Comparison of ENCODE assay signal across 8 mouse cellular contexts in the genomic region with DNA sequence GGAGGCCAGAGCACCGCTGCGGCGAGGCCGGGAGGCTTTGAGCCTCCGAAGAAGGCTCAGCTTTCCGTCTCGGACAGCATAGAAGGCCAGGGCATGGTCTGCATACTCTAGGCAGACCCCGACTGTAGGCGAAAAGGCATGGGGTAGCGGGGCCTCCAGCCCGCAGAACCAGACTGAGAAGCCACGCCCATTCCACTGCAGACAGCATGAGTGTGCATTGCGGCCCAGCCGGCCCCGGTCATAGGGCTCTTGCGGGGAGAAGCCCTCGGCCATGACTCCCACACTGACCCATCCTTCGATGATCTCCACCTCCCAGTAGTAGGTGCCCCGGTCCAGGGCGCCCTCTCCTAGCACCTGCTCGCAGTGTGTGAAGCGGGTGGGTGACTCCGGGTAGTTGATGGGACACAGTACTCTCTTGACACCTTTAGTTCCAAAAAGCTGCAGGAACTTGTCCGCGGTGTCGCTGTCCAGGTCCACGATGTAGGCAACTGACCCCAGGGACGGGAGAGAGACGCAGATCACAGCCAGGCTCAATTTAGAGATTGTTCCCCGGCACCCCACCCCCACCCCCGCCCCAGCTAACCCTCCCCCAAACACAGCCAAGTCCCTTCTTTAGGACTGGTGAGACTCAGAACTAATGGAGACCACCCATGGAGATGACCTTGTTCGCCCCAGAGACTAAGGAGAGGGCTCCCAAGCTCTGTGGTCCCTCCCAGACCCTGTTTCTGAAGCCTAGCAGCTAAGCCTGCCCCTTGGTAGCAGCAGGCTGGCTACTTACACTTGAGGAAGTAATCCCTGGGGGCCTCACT. TPM values are rescaled to one million over a fixed set of nuclear protein-coding genes. Genes with fewer than 3 reads are reported as not detected.
DNase-seq lines count a peak whose midpoint lies in the region; ATAC-seq and TF ChIP-seq lines count a peak whose summit lies in the region.

No protein-coding gene starts in this region.

- no peak for DNase-seq in kidney, adult 11 months
- no peak for DNase-seq in heart, postnatal 0 days (ENCODE audit: low spot score)
- no peak for DNase-seq in frontal cortex, postnatal 25 days (ENCODE audit: low spot score in 2 of 2)
- no peak for DNase-seq in layer of hippocampus, postnatal 25 days (ENCODE audit: extremely low spot score in 1 of 2, low spot score in 1 of 2)

- H3K36me3 ChIP-seq in kidney, embryonic 14.5 days (ENCODE audit: control insufficient read depth, insufficient read depth, low read length), result no peaks in the 10 kb centered on the region
- H3K36me3 ChIP-seq in heart, postnatal 0 days (replicated peaks; ENCODE audit: control insufficient read depth, insufficient read depth, low read length), result peaks cover 14% of the 10 kb centered on the region; the same call in 1 of the 2 replicates
- no peaks in the 10 kb centered on the region for H3K36me3 ChIP-seq in liver, embryonic 12.5 days
- H3K36me3 ChIP-seq in testis, adult 2 months (ENCODE audit: control insufficient read depth, insufficient read depth, low read length), result no peaks in the 10 kb centered on the region

- peak overlapping the region; percentile 12; the same call in 1 of the 2 replicates for H3K4me3 ChIP-seq in kidney, embryonic 14.5 days (ENCODE audit: low read length)
- H3K4me3 ChIP-seq in heart, postnatal 0 days (ENCODE audit: low read depth, low read length), result 0 out of 2 replicates have a peak overlapping the region, but pooled peaks have one; percentile 89
- peak overlapping the region; percentile 16; the same call in 1 of the 2 replicates for H3K4me3 ChIP-seq in liver, embryonic 12.5 days
- H3K4me3 ChIP-seq in testis, adult 2 months (ENCODE audit: control insufficient read depth, low read depth, low read length), result no peak overlapping the region

- no peaks in the 10 kb centered on the region for H3K9me3 ChIP-seq in kidney, embryonic 14.5 days (ENCODE audit: control insufficient read depth, low read length)
- H3K9me3 ChIP-seq in heart, postnatal 0 days (replicated peaks; ENCODE audit: control insufficient read depth, low read length), result no peaks in the 10 kb centered on the region
- H3K9me3 ChIP-seq in liver, embryonic 12.5 days (replicated peaks), result no peaks in the 10 kb centered on the region

- peaks cover 66% of the 10 kb centered on the region for H3K4me1 ChIP-seq in kidney, embryonic 14.5 days (ENCODE audit: control insufficient read depth, insufficient read depth, low read length)
- H3K4me1 ChIP-seq in heart, postnatal 0 days (ENCODE audit: control insufficient read depth, insufficient read depth), result peaks cover 49% of the 10 kb centered on the region
- peaks cover 90% of the 10 kb centered on the region for H3K4me1 ChIP-seq in liver, embryonic 12.5 days
- peaks cover 38% of the 10 kb centered on the region for H3K4me1 ChIP-seq in testis, adult 2 months (ENCODE audit: control insufficient read depth, insufficient read depth, low read length)

- no peak for TF ChIP-seq CTCF in heart, postnatal 0 days (IDR thresholded peaks at IDR 0.05; ENCODE audit: low read depth)
- TF ChIP-seq CTCF in testis, adult 2 months (IDR thresholded peaks at IDR 0.05; ENCODE audit: control insufficient read depth, insufficient read depth, insufficient replicate concordance, low read depth, low read length), result no peak

- peak overlapping the region; percentile 31; the same call in 1 of the 2 replicates for H3K9ac ChIP-seq in kidney, embryonic 14.5 days (ENCODE audit: low read depth, low read length)
- no peak overlapping the region for H3K9ac ChIP-seq in heart, postnatal 0 days (replicated peaks; ENCODE audit: low read depth, low read length)
- H3K9ac ChIP-seq in liver, embryonic 12.5 days, result peak overlapping the region; percentile 23; the same call in 1 of the 2 replicates

- ATAC-seq in kidney, embryonic 14.5 days (ENCODE audit: low FRiP score, low TSS enrichment), result peak; percentile 20
- no peak for ATAC-seq in heart, postnatal 0 days (ENCODE audit: insufficient read depth, low read depth)
- ATAC-seq in liver, embryonic 12.5 days, result no peak
- no peak for ATAC-seq in frontal cortex, adult (ENCODE audit: low TSS enrichment)

- WGBS in kidney, embryonic 14.5 days, result 20% methylated on average over 32 of the region's 32 CpGs
- WGBS in heart, postnatal 0 days, result 50% methylated on average over 32 of the region's 32 CpGs
- WGBS in liver, embryonic 12.5 days (ENCODE audit: insufficient replicate concordance), result 27% methylated on average over 32 of the region's 32 CpGs

- no peak for TF ChIP-seq POLR2A in testis, adult 2 months (IDR thresholded peaks at IDR 0.05; ENCODE audit: control insufficient read depth, low read depth, low read length)

- peaks cover 40% of the 10 kb centered on the region for H3K27me3 ChIP-seq in kidney, embryonic 14.5 days (ENCODE audit: control insufficient read depth, insufficient read depth, low read length)
- no peaks in the 10 kb centered on the region for H3K27me3 ChIP-seq in heart, postnatal 0 days (ENCODE audit: control insufficient read depth, insufficient read depth, low read length)
- peaks cover 58% of the 10 kb centered on the region for H3K27me3 ChIP-seq in liver, embryonic 12.5 days (replicated peaks)
- H3K27me3 ChIP-seq in testis, adult 2 months (ENCODE audit: control insufficient read depth, insufficient read depth, low read length), result no peaks in the 10 kb centered on the region

- TF ChIP-seq EP300 in heart, postnatal 0 days (IDR thresholded peaks at IDR 0.05; ENCODE audit: low read depth), result no peak

- H3K4me2 ChIP-seq in kidney, embryonic 14.5 days (replicated peaks; ENCODE audit: low read depth, low read length), result peak overlapping the region; percentile 34
- peak overlapping the region; percentile 66 for H3K4me2 ChIP-seq in heart, postnatal 0 days (ENCODE audit: low read depth, low read length)
- peak overlapping the region; percentile 57 for H3K4me2 ChIP-seq in liver, embryonic 12.5 days

- no peak overlapping the region for H3K27ac ChIP-seq in kidney, embryonic 14.5 days (ENCODE audit: low read depth, low read length)
- H3K27ac ChIP-seq in heart, postnatal 0 days (ENCODE audit: low read depth), result no peak overlapping the region
- no peak overlapping the region for H3K27ac ChIP-seq in liver, embryonic 12.5 days
- peak overlapping the region; percentile 21; the same call in 1 of the 2 replicates for H3K27ac ChIP-seq in testis, adult 2 months (ENCODE audit: control insufficient read depth, insufficient read depth, low read depth, low read length)

RNA-seq across cellular contexts. Expression of a gene that starts 19.6 kb away (rescaled TPM):
- 55.2 and 80.2 TPM in 2 replicates for polyA plus RNA-seq in kidney, embryonic 14.5 days (2014; fragmentation: Nextera tagmentation; extraction: Ambion mirVana)
- total RNA-seq in heart, postnatal 0 days (2014; rRNA removed; ENCODE audit: low replicate concordance), result 113 and 120 TPM in 2 replicates
- polyA plus RNA-seq in heart, postnatal 0 days (2015; fragmentation: Nextera tagmentation; extraction: Ambion mirVana), result 106 and 117 TPM in 2 replicates
- 76.4 and 77.8 TPM in 2 replicates for polyA plus RNA-seq in liver, embryonic 12.5 days (2016; fragmentation: Nextera tagmentation; extraction: Ambion mirVana)
- polyA plus RNA-seq in testis, adult 2 months (2012; rRNA removed), result 253 and 269 TPM in 2 replicates
- total RNA-seq in layer of hippocampus, postnatal 25 days (2021), result 100 to 1,000 TPM; 390 to 418 TPM

RNA-seq across cellular contexts. Expression of a gene that starts 20.7 kb away (rescaled TPM):
- 12.2 and 12.8 TPM in 2 replicates for polyA plus RNA-seq in kidney, embryonic 14.5 days (2014; fragmentation: Nextera tagmentation; extraction: Ambion mirVana)
- total RNA-seq in heart, postnatal 0 days (2014; rRNA removed; ENCODE audit: low replicate concordance), result 89.0 and 104 TPM in 2 replicates
- 42.8 and 43.9 TPM in 2 replicates for polyA plus RNA-seq in heart, postnatal 0 days (2015; fragmentation: Nextera tagmentation; extraction: Ambion mirVana)
- polyA plus RNA-seq in liver, embryonic 12.5 days (2016; fragmentation: Nextera tagmentation; extraction: Ambion mirVana), result 6.2 TPM in 2 replicates
- polyA plus RNA-seq in testis, adult 2 months (2012; rRNA removed), result 6.6 and 8.3 TPM in 2 replicates
- 1 to 10 TPM; 5.6 to 5.9 TPM for total RNA-seq in layer of hippocampus, postnatal 25 days (2021)

RNA-seq across cellular contexts. Expression of a gene that starts 24.6 kb away (rescaled TPM):
- polyA plus RNA-seq in kidney, embryonic 14.5 days (2014; fragmentation: Nextera tagmentation; extraction: Ambion mirVana), result 3.2 and 4.1 TPM in 2 replicates
- 5.9 and 15.0 TPM in 2 replicates for total RNA-seq in heart, postnatal 0 days (2014; rRNA removed; ENCODE audit: low replicate concordance)
- 2.7 TPM in 2 replicates for polyA plus RNA-seq in heart, postnatal 0 days (2015; fragmentation: Nextera tagmentation; extraction: Ambion mirVana)
- 1.7 and 2.0 TPM in 2 replicates for polyA plus RNA-seq in liver, embryonic 12.5 days (2016; fragmentation: Nextera tagmentation; extraction: Ambion mirVana)
- 0.57 and 0.63 TPM in 2 replicates for polyA plus RNA-seq in testis, adult 2 months (2012; rRNA removed)
- total RNA-seq in layer of hippocampus, postnatal 25 days (2021), result 1 to 10 TPM; 6.2 to 7.1 TPM

RNA-seq across cellular contexts. Expression of a gene that starts 28.6 kb away (rescaled TPM):
- polyA plus RNA-seq in kidney, embryonic 14.5 days (2014; fragmentation: Nextera tagmentation; extraction: Ambion mirVana), result 1.3 and 1.5 TPM in 2 replicates
- 0.27 and 2.7 TPM in 2 replicates for total RNA-seq in heart, postnatal 0 days (2014; rRNA removed; ENCODE audit: low replicate concordance)
- polyA plus RNA-seq in heart, postnatal 0 days (2015; fragmentation: Nextera tagmentation; extraction: Ambion mirVana), result 0.42 and 0.47 TPM in 2 replicates
- 48.9 and 50.1 TPM in 2 replicates for polyA plus RNA-seq in liver, embryonic 12.5 days (2016; fragmentation: Nextera tagmentation; extraction: Ambion mirVana)
- 3.4 and 3.8 TPM in 2 replicates for polyA plus RNA-seq in testis, adult 2 months (2012; rRNA removed)
- total RNA-seq in layer of hippocampus, postnatal 25 days (2021), result 1 to 10 TPM; 1.3 to 2.4 TPM

RNA-seq across cellular contexts. Expression of a gene that starts 32.3 kb away (rescaled TPM):
- 111 and 114 TPM in 2 replicates for polyA plus RNA-seq in kidney, embryonic 14.5 days (2014; fragmentation: Nextera tagmentation; extraction: Ambion mirVana)
- 114 and 153 TPM in 2 replicates for total RNA-seq in heart, postnatal 0 days (2014; rRNA removed; ENCODE audit: low replicate concordance)
- 79.1 and 80.8 TPM in 2 replicates for polyA plus RNA-seq in heart, postnatal 0 days (2015; fragmentation: Nextera tagmentation; extraction: Ambion mirVana)
- polyA plus RNA-seq in liver, embryonic 12.5 days (2016; fragmentation: Nextera tagmentation; extraction: Ambion mirVana), result 76.7 and 81.5 TPM in 2 replicates
- polyA plus RNA-seq in testis, adult 2 months (2012; rRNA removed), result 51.3 and 54.5 TPM in 2 replicates
- 10 to 100 TPM; 59.1 to 62.7 TPM for total RNA-seq in layer of hippocampus, postnatal 25 days (2021)
